Mouse (Mus musculus): Measurements from ENCODE around the gene Rhoc. TPM values are rescaled to one million over a fixed set of nuclear protein-coding genes. Genes with fewer than 3 reads are reported as not detected.
"Not testable (repeated sequence)": the region's sequence is repeated elsewhere in the genome, so short reads cannot be mapped to it uniquely, and the experiment has no call there.

Gene Rhoc
- polyA plus RNA-seq, 1 experiment from 2014 or later, result 78.9 TPM

DNA sequence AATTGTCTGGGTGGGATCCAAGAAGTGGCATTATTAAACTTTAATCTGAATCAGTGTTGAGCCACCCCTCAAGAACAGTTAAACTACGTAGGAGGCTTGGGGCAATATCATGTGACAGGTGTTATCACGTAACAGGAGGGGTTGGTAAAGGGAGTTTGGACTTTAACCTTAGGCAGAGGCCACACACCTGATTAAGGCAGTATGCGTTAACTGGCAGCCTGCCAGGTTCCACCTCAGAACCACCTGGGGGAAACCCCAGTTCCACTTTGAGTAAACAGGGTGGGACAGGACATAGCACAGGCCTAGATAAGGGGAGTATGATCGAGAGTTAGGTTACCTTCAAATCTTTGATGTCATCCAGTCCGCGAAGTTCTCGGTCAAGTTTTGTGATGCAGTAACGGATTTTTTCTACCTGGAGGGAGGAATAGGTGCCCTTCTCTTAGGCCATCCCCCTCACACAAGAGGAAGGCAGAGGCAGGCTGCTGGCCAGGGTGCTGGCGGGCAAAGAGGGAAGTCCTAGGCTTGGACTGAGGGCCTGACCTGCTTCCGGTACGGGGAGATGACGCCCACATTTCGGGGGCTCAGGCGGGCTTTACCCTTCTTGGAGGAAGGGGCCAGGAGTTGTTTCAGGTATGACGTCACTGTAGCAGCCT lies 8.4 kb downstream of the Rhoc start:
- H3K4me2 ChIP-seq (replicated peaks), result no peak overlapping the region
- ATAC-seq (ENCODE audit: low FRiP score, low read depth), result no peak
- no peaks in the 10 kb centered on the region for H3K27me3 ChIP-seq
- no peaks in the 10 kb centered on the region for H3K9me3 ChIP-seq
- H3K4me3 ChIP-seq, result no peak overlapping the region
- H3K27ac ChIP-seq (replicated peaks), result no peak overlapping the region
- H3K36me3 ChIP-seq, result no peaks in the 10 kb centered on the region
- 89% methylated on average over 15 of the region's 15 CpGs for WGBS
- no peak overlapping the region for H3K9ac ChIP-seq (replicated peaks)
- H3K4me1 ChIP-seq, result peaks cover 18% of the 10 kb centered on the region

DNA sequence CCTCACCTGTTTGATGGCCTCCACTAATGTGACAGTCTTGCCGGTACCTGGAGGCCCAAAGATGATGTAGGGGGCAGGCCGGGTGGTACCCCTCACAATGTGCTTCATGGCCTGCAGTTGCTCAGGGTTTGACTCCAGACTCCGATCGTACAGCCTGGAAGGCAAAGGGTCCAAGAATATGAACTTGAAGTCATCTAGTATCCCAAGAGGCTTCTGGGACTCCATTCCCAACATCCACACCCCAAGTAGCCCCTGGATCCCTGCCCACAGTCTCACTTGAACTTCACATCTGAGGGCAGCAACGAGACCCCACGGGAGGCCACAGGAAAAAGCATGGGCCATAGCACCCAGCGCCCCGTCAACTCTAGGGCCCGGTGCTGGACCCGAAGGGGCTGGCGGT lies 12.5 kb downstream of the Rhoc start:
- Histone ChIP-seq H3K36me3 (no peaks in the 10 kb centered on the region), H3K4me3 (no peak overlapping the region), H3K9me3 (no peaks in the 10 kb centered on the region), H3K4me2 (replicated peaks) (no peak overlapping the region), H3K9ac (replicated peaks) (no peak overlapping the region), H3K4me1 (no peaks in the 10 kb centered on the region), H3K27ac (replicated peaks) (no peak overlapping the region), H3K27me3 (no peaks in the 10 kb centered on the region; the same call in 1 of the 2 replicates)
- ATAC-seq (ENCODE audit: low FRiP score, low read depth), result no peak
- 93% methylated on average over 11 of the region's 11 CpGs for WGBS

DNA sequence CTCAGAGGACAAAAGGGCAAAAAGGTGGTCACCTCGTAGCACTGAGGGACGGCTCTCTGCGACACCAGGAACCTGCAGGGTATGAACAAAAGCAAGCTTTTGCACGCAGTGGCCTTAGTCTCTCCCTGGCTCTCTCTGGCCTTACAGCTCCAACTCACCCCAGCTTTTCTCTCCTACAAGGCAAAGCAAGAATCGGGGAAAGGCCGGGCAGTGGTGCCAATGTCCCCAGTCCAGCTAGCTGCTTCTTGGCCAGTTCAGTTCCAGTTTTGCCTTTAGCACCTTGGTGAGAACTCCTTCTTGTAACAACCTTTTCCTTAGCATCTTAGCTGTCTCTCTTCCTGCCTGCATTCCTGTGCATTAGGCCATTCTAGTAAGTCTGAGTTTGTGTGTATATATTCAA lies 13.3 kb downstream of the Rhoc start:
- no peak for ATAC-seq (ENCODE audit: low FRiP score, low read depth)
- Histone ChIP-seq H3K36me3 (no peaks in the 10 kb centered on the region), H3K9ac (replicated peaks) (no peak overlapping the region), H3K27ac (replicated peaks) (no peak overlapping the region), H3K4me2 (replicated peaks) (no peak overlapping the region), H3K27me3 (no peaks in the 10 kb centered on the region; the same call in 1 of the 2 replicates), H3K4me1 (no peaks in the 10 kb centered on the region), H3K9me3 (no peaks in the 10 kb centered on the region), H3K4me3 (no peak overlapping the region)
- WGBS, result 87% methylated on average over 6 of the region's 6 CpGs

DNA sequence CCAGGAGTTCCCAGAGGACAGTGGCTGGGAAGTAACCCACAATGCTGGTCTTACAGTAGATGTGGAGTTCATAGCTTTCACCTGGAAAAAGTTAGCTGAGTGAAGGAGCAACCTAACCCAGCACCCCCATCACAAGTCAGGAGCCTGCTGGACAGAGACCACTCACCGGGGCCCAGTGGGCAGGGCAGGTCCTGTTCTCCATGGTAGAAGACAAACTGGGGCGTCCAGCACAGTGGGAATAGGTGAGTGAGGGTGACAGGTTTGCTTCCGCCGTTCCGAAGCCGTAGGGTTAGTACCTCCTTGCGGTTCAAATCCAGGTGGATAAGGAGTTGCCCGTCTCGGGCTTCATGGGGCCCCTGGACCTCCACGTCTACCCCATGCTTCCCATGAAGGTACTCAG lies 16.1 kb downstream of the Rhoc start:
- ATAC-seq (ENCODE audit: low FRiP score, low read depth), result no peak
- no peak overlapping the region for H3K27ac ChIP-seq (replicated peaks)

DNA sequence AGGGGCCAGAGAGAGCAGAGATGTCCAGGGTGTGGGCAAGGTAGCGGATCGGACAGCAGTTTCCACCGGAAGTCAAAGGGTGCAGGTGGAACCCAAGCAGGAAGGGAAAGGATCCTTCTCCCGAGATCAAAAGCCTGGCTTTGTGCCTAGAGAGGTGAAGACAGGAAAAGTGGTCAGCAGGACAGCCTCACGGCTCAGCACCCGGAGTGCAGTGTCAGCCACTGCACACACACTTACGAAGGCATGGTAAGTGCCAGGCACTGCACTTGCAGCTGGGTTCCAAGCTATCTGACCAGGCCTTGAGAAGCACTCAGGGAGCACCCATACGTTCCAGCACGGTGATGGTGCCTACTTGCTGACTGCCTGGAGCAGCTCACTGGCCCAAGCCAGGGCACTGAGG lies 17.4 kb downstream of the Rhoc start:
- ATAC-seq (ENCODE audit: low FRiP score, low read depth), result no peak
- Histone ChIP-seq H3K36me3 (no peaks in the 10 kb centered on the region), H3K4me2 (replicated peaks) (no peak overlapping the region), H3K27ac (replicated peaks) (no peak overlapping the region), H3K9me3 (no peaks in the 10 kb centered on the region), H3K27me3 (no peaks in the 10 kb centered on the region; the same call in 1 of the 2 replicates), H3K9ac (replicated peaks) (no peak overlapping the region), H3K4me1 (no peaks in the 10 kb centered on the region), H3K4me3 (no peak overlapping the region)
- WGBS, result 91% methylated on average over 9 of the region's 9 CpGs

More for the DNA sequence above, 16.1 kb downstream of the Rhoc start:
- Histone ChIP-seq H3K36me3 (no peaks in the 10 kb centered on the region), H3K4me3 (no peak overlapping the region), H3K27me3 (no peaks in the 10 kb centered on the region; the same call in 1 of the 2 replicates), H3K9ac (replicated peaks) (no peak overlapping the region), H3K4me2 (replicated peaks) (no peak overlapping the region), H3K9me3 (no peaks in the 10 kb centered on the region), H3K4me1 (no peaks in the 10 kb centered on the region)
- 93% methylated on average over 10 of the region's 10 CpGs for WGBS

DNA sequence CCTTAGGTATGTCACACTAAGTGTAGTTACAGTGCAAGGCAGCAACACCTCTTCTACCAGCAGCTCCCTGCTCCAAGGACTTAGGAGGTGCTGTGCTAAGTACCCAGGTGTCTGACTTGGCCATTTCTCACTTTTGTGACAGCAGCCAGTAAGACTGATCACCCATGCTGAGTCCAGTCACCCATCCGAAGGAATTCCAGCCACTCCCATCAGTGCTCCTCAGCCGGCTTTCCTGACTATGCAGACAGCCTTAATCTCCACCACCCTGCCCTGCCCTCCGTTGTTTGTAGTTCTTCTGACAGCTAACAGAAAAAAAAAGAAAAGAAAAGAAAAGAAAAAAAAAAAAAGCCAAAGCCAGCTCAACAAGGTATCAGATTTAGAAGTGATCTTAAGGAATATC lies 23.6 kb downstream of the Rhoc start:
- 16% methylated on average over 3 of the region's 3 CpGs for WGBS
- ATAC-seq (ENCODE audit: low FRiP score, low read depth), result no peak

DNA sequence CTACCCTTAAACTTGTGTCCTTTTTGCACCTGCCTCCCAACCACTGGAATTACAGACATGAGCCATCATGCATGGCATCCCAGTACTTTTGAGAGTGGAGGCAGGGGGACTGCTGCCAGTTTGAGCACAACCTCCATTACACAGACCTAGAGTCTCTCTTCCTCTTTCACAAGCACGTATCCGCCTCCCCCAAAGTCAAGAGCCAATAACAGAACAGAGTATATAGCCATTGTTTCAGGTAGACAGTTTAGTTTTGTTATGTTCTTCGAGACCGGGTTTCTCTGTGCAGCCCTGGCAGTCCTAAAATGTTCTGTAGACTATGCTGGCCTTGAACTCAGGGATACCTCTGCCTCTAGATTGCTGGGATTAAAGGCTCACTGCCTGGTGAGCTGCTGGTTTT lies 24.1 kb downstream of the Rhoc start:
- Histone ChIP-seq H3K27ac (replicated peaks) (no peak overlapping the region), H3K4me3 (no peak overlapping the region), H3K4me1 (0 out of 2 replicates have a peak, but pooled peaks cover 6% of the 10 kb centered on the region), H3K27me3 (no peaks in the 10 kb centered on the region), H3K4me2 (replicated peaks) (no peak overlapping the region), H3K9ac (replicated peaks) (no peak overlapping the region), H3K9me3 (no peaks in the 10 kb centered on the region), H3K36me3 (no peaks in the 10 kb centered on the region)
- 90% methylated on average over 4 of the region's 4 CpGs for WGBS
- ATAC-seq (ENCODE audit: low FRiP score, low read depth), result no peak

More for the DNA sequence above, 23.6 kb downstream of the Rhoc start:
- Histone ChIP-seq H3K4me1 (0 out of 2 replicates have a peak, but pooled peaks cover 2% of the 10 kb centered on the region), H3K36me3 (no peaks in the 10 kb centered on the region), H3K27ac (replicated peaks) (no peak overlapping the region), H3K27me3 (no peaks in the 10 kb centered on the region), H3K4me3 (no peak overlapping the region), H3K9me3 (no peaks in the 10 kb centered on the region), H3K9ac (replicated peaks) (no peak overlapping the region), H3K4me2 (replicated peaks) (no peak overlapping the region)

DNA sequence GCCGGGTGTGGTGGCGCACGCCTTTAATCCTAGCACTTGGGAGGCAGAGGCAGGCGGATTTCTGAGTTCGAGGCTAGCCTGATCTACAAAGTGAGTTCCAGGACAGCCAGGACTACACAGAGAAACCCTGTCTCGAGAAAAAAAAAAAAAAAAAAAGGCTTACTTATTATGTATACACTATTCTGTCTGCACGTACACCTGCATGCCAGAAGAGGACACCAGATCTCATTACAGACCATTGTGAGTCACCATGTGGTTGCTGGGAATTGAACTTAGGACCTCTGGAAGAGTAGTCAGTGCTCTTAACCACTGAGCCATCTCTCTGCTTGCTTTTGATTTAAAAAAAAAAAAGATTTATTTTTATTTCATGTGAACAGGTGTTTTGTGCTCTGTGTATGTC lies 25.1 kb downstream of the Rhoc start:
- 89% methylated on average over 7 of the region's 7 CpGs for WGBS
- H3K9ac ChIP-seq (replicated peaks), result not testable (repeated sequence)

DNA sequence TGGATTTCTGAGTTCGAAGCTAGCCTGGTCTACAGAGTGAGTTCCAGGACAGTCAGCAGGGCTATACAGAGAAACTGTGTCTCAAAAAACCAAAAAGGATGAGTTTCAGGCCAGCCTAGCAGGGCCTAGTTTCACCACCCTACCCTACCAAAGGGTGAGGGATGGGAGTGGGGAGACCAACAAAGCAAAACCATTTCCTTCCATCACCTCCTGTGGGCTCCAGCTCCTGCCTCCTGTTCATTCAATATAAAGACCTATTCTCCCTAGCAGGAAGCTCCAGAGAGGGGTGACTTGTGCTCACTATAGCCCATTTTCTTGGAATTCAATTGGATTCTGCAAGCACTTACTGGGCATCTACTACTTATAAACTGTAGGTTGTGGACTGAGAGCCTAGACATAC lies 26.6 kb downstream of the Rhoc start:
- Histone ChIP-seq H3K36me3 (no peaks in the 10 kb centered on the region), H3K9me3 (no peaks in the 10 kb centered on the region), H3K4me2 (replicated peaks) (no peak overlapping the region), H3K27ac (replicated peaks) (no peak overlapping the region), H3K4me3 (no peak overlapping the region), H3K27me3 (no peaks in the 10 kb centered on the region), H3K9ac (replicated peaks) (no peak overlapping the region), H3K4me1 (peaks cover 17% of the 10 kb centered on the region)
- ATAC-seq (ENCODE audit: low FRiP score, low read depth), result no peak
- 94% methylated on average over 1 of the region's 1 CpGs for WGBS

More for the DNA sequence above, 25.1 kb downstream of the Rhoc start:
- not testable (repeated sequence) for ATAC-seq (ENCODE audit: low FRiP score, low read depth); H3K27ac ChIP-seq (replicated peaks); H3K27me3 ChIP-seq; H3K4me2 ChIP-seq (replicated peaks); H3K36me3 ChIP-seq; H3K9me3 ChIP-seq; H3K4me3 ChIP-seq
- H3K4me1 ChIP-seq, result peaks cover 10% of the 10 kb centered on the region

DNA sequence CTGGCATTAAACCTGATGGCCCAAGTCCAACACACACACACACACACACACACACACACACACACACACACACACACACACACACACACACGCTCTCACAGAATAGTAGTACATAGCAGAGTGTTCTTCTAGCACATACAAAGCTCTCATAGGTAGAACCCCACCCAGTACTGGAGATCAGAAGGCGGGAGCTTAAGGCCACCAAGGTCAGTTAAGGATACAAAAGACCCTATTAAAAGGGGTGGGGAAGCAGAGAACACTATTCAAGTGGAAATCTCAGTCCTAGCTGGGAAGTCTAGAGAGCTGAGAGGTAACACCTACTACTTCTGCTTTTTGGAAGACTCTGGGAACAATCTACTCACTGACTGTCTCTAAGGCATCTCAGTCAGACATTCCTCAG lies 27.2 kb downstream of the Rhoc start:
- Histone ChIP-seq H3K9me3 (no peaks in the 10 kb centered on the region), H3K4me1 (peaks cover 17% of the 10 kb centered on the region), H3K27me3 (no peaks in the 10 kb centered on the region), H3K4me2 (replicated peaks) (no peak overlapping the region), H3K4me3 (no peak overlapping the region), H3K27ac (replicated peaks) (no peak overlapping the region), H3K36me3 (peaks cover under 1% of the 10 kb centered on the region; the same call in 1 of the 2 replicates), H3K9ac (replicated peaks) (no peak overlapping the region)
- ATAC-seq (ENCODE audit: low FRiP score, low read depth), result no peak
- 81% methylated on average over 2 of the region's 2 CpGs for WGBS

DNA sequence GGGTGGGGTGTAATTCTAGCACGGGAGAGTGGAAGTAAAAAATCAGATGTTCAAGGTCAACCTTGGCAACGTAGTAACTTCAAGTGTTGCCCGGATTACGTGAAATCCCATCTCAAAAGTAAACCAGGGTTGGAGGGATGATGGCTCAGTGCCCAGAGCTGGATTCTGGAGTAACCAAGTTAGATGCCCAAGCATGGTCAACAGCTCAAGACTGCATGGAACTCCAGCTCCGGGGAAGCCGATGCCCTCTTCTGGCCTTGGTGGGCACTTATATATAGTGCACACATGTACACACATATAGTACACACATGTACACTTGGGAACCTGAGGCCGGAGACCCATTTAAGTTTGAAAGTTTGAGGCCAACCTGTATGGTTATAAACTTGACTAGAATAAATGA lies 28.0 kb downstream of the Rhoc start:
- H3K4me1 ChIP-seq, result peaks cover 17% of the 10 kb centered on the region
- no peaks in the 10 kb centered on the region for H3K9me3 ChIP-seq
- no peak overlapping the region for H3K9ac ChIP-seq (replicated peaks)
- H3K27ac ChIP-seq (replicated peaks), result no peak overlapping the region
- WGBS, result 96% methylated on average over 7 of the region's 7 CpGs
- no peak for ATAC-seq (ENCODE audit: low FRiP score, low read depth)
- no peaks in the 10 kb centered on the region for H3K27me3 ChIP-seq
- no peak overlapping the region for H3K4me2 ChIP-seq (replicated peaks)
- peaks cover 5% of the 10 kb centered on the region; the same call in 1 of the 2 replicates for H3K36me3 ChIP-seq
- no peak overlapping the region for H3K4me3 ChIP-seq

DNA sequence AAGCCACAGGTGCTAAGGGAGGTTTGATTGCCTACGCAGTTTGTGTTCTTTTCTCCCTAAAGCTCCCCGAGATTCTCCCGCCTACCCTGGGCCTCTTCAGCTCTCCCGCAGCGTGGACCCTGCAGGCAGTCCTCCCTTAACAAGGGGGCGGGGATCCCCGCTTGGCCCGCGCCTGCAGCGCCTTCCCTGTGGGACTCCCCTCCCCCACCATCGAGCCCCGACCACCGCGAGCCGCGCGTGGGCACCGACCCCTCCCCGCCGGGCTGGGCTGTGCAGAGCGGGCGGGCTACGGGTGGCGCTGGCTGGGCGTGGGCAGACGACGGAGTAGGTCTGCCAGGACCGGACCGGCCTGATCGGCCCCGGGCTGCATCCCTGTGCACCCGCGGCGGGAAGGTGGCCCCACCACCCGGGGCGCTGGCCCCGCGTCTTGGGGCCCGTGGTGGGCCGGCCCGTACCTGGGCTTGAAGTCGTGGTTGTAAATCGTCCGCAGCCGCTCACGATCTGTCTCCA lies 29.4 kb downstream of the Rhoc start:
- peak overlapping the region; percentile 78 for H3K9ac ChIP-seq (replicated peaks)
- ATAC-seq (ENCODE audit: low FRiP score, low read depth), result peak; percentile 78
- H3K4me1 ChIP-seq, result peaks cover 17% of the 10 kb centered on the region
- H3K4me2 ChIP-seq (replicated peaks), result peak overlapping the region; percentile 94
- peak overlapping the region; percentile 49; the same call in 1 of the 2 replicates for H3K27ac ChIP-seq (replicated peaks)
- H3K9me3 ChIP-seq, result no peaks in the 10 kb centered on the region
- peak overlapping the region; percentile 64 for H3K4me3 ChIP-seq
- H3K36me3 ChIP-seq, result peaks cover 5% of the 10 kb centered on the region; the same call in 1 of the 2 replicates
- H3K27me3 ChIP-seq, result no peaks in the 10 kb centered on the region
- under 1% methylated on average over 46 of the region's 46 CpGs for WGBS
